8 mouse cellular contexts compared by ENCODE assay signal in the genomic region with DNA sequence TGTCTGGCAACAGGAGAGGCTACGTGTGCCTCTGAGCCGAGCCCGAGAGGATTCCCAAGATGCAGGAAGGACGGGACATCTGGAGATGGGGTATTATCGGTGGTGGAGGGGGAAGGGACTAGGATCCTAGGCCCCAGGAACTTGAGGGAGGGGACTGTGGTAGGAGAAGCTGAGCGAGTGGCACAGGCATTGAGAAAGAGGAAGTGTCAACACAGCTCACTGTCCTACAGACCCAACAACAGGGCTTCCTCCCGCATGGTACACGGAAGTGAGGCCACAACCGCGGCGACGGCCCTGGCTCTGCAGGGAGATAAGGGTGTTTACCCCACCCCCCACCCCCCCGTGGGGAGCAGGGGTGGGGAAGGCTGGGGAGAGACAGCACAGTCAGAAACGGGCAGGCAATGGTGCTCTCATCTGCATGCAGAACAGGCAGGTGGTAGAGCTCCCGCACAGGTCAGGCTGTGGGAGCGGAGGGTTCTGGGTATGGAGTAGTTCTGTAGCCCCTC. TPM values are rescaled to one million over a fixed set of nuclear protein-coding genes. Genes with fewer than 3 reads are reported as not detected.
DNase-seq lines count a peak whose midpoint lies in the region; ATAC-seq and TF ChIP-seq lines count a peak whose summit lies in the region.

No protein-coding gene starts in this region.

- H3K9me3 ChIP-seq in CH12.LX (replicated peaks; ENCODE audit: low read length) = peaks cover 10% of the 10 kb centered on the region
- H3K9me3 ChIP-seq in intestine, embryonic 14.5 days (ENCODE audit: control insufficient read depth, low read length) = 0 out of 2 replicates have a peak, but pooled peaks cover 3% of the 10 kb centered on the region
- H3K9me3 ChIP-seq in neural tube, embryonic 11.5 days (ENCODE audit: control insufficient read depth, low read length) = no peaks in the 10 kb centered on the region

- H3K4me3 ChIP-seq in CH12.LX (replicated peaks in 1 of 3; ENCODE audit: low read depth in 2 of 3, low read length in 2 of 3, poor library complexity in 1 of 3) = peak overlapping the region in 2 of 3 experiments; percentile 38 to 51
- peak overlapping the region; percentile 54 for H3K4me3 ChIP-seq in bone marrow macrophage, adult 2 months (ENCODE audit: insufficient read depth, low read length)
- peak overlapping the region; percentile 7 for H3K4me3 ChIP-seq in intestine, embryonic 14.5 days (ENCODE audit: low read depth, low read length)
- H3K4me3 ChIP-seq in neural tube, embryonic 11.5 days (ENCODE audit: low read depth, low read length) = no peak overlapping the region
- no peak overlapping the region for H3K4me3 ChIP-seq in cerebellum, adult 2 months (replicated peaks; ENCODE audit: insufficient read depth, low read depth, low read length)

- ATAC-seq in intestine, embryonic 14.5 days (replicated peaks; ENCODE audit: low FRiP score, low TSS enrichment, low read depth) = peak; percentile 84
- ATAC-seq in neural tube, embryonic 11.5 days (ENCODE audit: insufficient read depth, low FRiP score, low TSS enrichment) = peak; percentile 41; the same call in 1 of the 2 replicates

- dilution Hi-C loops in CH12.LX (cut with MboI; ENCODE audit: extremely low pct_ligation_motif_present, extremely low pct_unique_long_range_greater_than_20kb, low sequenced_read_pairs) = no loop called here

- 13% methylated on average over 16 of the region's 16 CpGs for WGBS in intestine, embryonic 14.5 days
- 31% methylated on average over 16 of the region's 16 CpGs for WGBS in neural tube, embryonic 11.5 days
- 44% methylated on average over 16 of the region's 16 CpGs for WGBS in cerebellum, adult 2 months

- no peak for TF ChIP-seq EP300 in CH12.LX (IDR thresholded peaks at IDR 0.05; ENCODE audit: low read length)

- no peaks in the 10 kb centered on the region for H3K36me3 ChIP-seq in CH12.LX (replicated peaks in 1 of 2; ENCODE audit: control insufficient read depth in 1 of 2, insufficient read depth in 1 of 2, low read length in 1 of 2)
- no peaks in the 10 kb centered on the region for H3K36me3 ChIP-seq in intestine, embryonic 14.5 days (ENCODE audit: control insufficient read depth, insufficient read depth, low read length)
- H3K36me3 ChIP-seq in neural tube, embryonic 11.5 days (ENCODE audit: control insufficient read depth, insufficient read depth, low read length) = no peaks in the 10 kb centered on the region

- peak overlapping the region; percentile 27; the same call in 1 of the 2 replicates for H3K4me2 ChIP-seq in CH12.LX (ENCODE audit: insufficient read depth, low read depth, poor library complexity, severe bottlenecking)
- H3K4me2 ChIP-seq in intestine, embryonic 14.5 days (ENCODE audit: low read length) = peak overlapping the region; percentile 59
- peak overlapping the region; percentile 32 for H3K4me2 ChIP-seq in neural tube, embryonic 11.5 days (ENCODE audit: low read depth)

- no peaks in the 10 kb centered on the region for H3K79me2 ChIP-seq in CH12.LX (replicated peaks; ENCODE audit: control insufficient read depth, extremely low read depth, insufficient read depth, poor library complexity, severe bottlenecking)

- H3K4me1 ChIP-seq in CH12.LX (ENCODE audit: control insufficient read depth in 1 of 2, insufficient read depth in 2 of 2) = peaks cover 5 to 18% of the 10 kb centered on the region in 2 experiments
- H3K4me1 ChIP-seq in bone marrow macrophage, adult 2 months (ENCODE audit: control insufficient read depth, insufficient read depth, low read length) = peaks cover 36% of the 10 kb centered on the region
- H3K4me1 ChIP-seq in intestine, embryonic 14.5 days (replicated peaks; ENCODE audit: control insufficient read depth, insufficient read depth, low read length) = peaks cover 15% of the 10 kb centered on the region
- no peaks in the 10 kb centered on the region for H3K4me1 ChIP-seq in neural tube, embryonic 11.5 days (ENCODE audit: control insufficient read depth, insufficient read depth, low read length)
- peaks cover 11% of the 10 kb centered on the region; the same call in 1 of the 2 replicates for H3K4me1 ChIP-seq in cerebellum, adult 2 months (ENCODE audit: control insufficient read depth, insufficient read depth, low read length)

- DNase-seq in CH12.LX (ENCODE audit: extremely low read depth) = peak; percentile 88
- DNase-seq in gastrocnemius, postnatal 25 days = peak; percentile 64
- peak; percentile 79 for DNase-seq in intestine, embryonic 14.5 days (ENCODE audit: low spot score)
- DNase-seq in lung, adult 18-20 months = peak; percentile 74 to 75
- DNase-seq in neural tube, embryonic 11.5 days (ENCODE audit: low spot score) = peak; percentile 33
- no peak for DNase-seq in cerebellum, adult 11-12 months
- no peak for DNase-seq in cerebellum, adult 2 months

- peak; percentile 52 for TF ChIP-seq POLR2A in CH12.LX (IDR thresholded peaks at IDR 0.05; ENCODE audit: low read depth, low read length)
- TF ChIP-seq POLR2A in bone marrow macrophage, adult 2 months (IDR thresholded peaks at IDR 0.05; ENCODE audit: borderline replicate concordance, low read depth, low read length) = no peak
- TF ChIP-seq POLR2A in cerebellum, adult 2 months (IDR thresholded peaks at IDR 0.05; ENCODE audit: borderline replicate concordance, insufficient read depth, low read length) = no peak

- peak overlapping the region; percentile 51; the same call in 1 of the 2 replicates for H3K9ac ChIP-seq in CH12.LX (ENCODE audit: insufficient read depth, low read depth)
- H3K9ac ChIP-seq in intestine, embryonic 14.5 days (ENCODE audit: low read length) = peak overlapping the region; percentile 35; the same call in 1 of the 2 replicates
- H3K9ac ChIP-seq in neural tube, embryonic 11.5 days (ENCODE audit: low read length) = no peak overlapping the region

- no peak for TF ChIP-seq CTCF in CH12.LX (conservative IDR thresholded peaks at IDR 0.05 in 1 of 2, IDR thresholded peaks at IDR 0.05 in 1 of 2; ENCODE audit: low read depth in 2 of 2, low read length in 2 of 2)
- TF ChIP-seq CTCF in bone marrow macrophage, adult 2 months (IDR thresholded peaks at IDR 0.05; ENCODE audit: low read depth, low read length) = no peak
- no peak for TF ChIP-seq CTCF in cerebellum, adult 2 months (IDR thresholded peaks at IDR 0.05; ENCODE audit: borderline replicate concordance, insufficient read depth, low read depth, low read length)

- TF ChIP-seq RAD21 in CH12.LX (IDR thresholded peaks at IDR 0.05; ENCODE audit: low read depth, low read length) = no peak

- no peak overlapping the region for H3K27ac ChIP-seq in CH12.LX (ENCODE audit: insufficient read depth, low read depth)
- peak overlapping the region; percentile 97 for H3K27ac ChIP-seq in bone marrow macrophage, adult 2 months (ENCODE audit: insufficient read depth, low read depth, low read length)
- peak overlapping the region; percentile 40 for H3K27ac ChIP-seq in intestine, embryonic 14.5 days (ENCODE audit: low read depth)
- 0 out of 2 replicates have a peak overlapping the region, but pooled peaks have one; percentile 24 for H3K27ac ChIP-seq in neural tube, embryonic 11.5 days (ENCODE audit: low read depth, low read length)
- no peak overlapping the region for H3K27ac ChIP-seq in cerebellum, adult 2 months (ENCODE audit: insufficient read depth, low read length)

- in situ Hi-C loops in CH12.LX (cut with MboI; ENCODE audit: low pct_ligation_motif_present, low pct_unique_long_range_greater_than_20kb, low sequenced_read_pairs) = no loop called here

- H3K27me3 ChIP-seq in CH12.LX (replicated peaks) = no peaks in the 10 kb centered on the region
- H3K27me3 ChIP-seq in intestine, embryonic 14.5 days (replicated peaks; ENCODE audit: control insufficient read depth, insufficient read depth, low read length) = no peaks in the 10 kb centered on the region
- H3K27me3 ChIP-seq in neural tube, embryonic 11.5 days (ENCODE audit: control insufficient read depth, insufficient read depth, low read length) = no peaks in the 10 kb centered on the region
- H3K27me3 ChIP-seq in cerebellum, adult 2 months (ENCODE audit: control insufficient read depth, insufficient read depth, low read length) = no peaks in the 10 kb centered on the region

TF ChIP-seq in CH12.LX, 34 proteins besides CTCF, POLR2A, EP300 and RAD21:
- TF ChIP-seq MXI1 (IDR thresholded peaks at IDR 0.05; ENCODE audit: low read depth, low read length) (no peak; the same call in 1 of the 2 replicates), HCFC1 (IDR thresholded peaks at IDR 0.05; ENCODE audit: low read depth, low read length) (peak; percentile 63), NELFE (IDR thresholded peaks at IDR 0.05; ENCODE audit: low read depth, low read length) (peak; percentile 53; the same call in 1 of the 2 replicates), MYC (IDR thresholded peaks at IDR 0.05; ENCODE audit: low read depth, low read length) (peak; percentile 68; the same call in 1 of the 2 replicates), TCF12 (IDR thresholded peaks at IDR 0.05; ENCODE audit: low read depth, low read length) (peak; percentile 25; the same call in 1 of the 2 replicates), SIN3A (IDR thresholded peaks at IDR 0.05; ENCODE audit: low read length) (peak; percentile 67; the same call in 1 of the 2 replicates), MAZ (IDR thresholded peaks at IDR 0.05; ENCODE audit: low read depth, low read length) (no peak), MAX (IDR thresholded peaks at IDR 0.05; ENCODE audit: low read length) (peak; percentile 89), JUND (conservative IDR thresholded peaks at IDR 0.05; ENCODE audit: low read depth, low read length) (no peak), ETS1 (conservative IDR thresholded peaks at IDR 0.05; ENCODE audit: low read depth, low read length) (0 out of 2 replicates have a peak, but pooled peaks have one; percentile 11), KAT2A (IDR thresholded peaks at IDR 0.05; ENCODE audit: insufficient replicate concordance, low read length) (no peak), ELF1 (IDR thresholded peaks at IDR 0.05; ENCODE audit: low read depth, low read length) (peak; percentile 91), TBP (conservative IDR thresholded peaks at IDR 0.05; ENCODE audit: low read depth, low read length) (0 out of 2 replicates have a peak, but pooled peaks have one; percentile 54)

RNA-seq across cellular contexts. Expression of a gene that starts 18.5 kb away (rescaled TPM):
- total RNA-seq in CH12.LX (2012; rRNA removed) (1.6 and 2.0 TPM in 2 replicates), CH12.LX (2014; rRNA removed) (6.7 and 9.9 TPM in 2 replicates)
- polyA plus RNA-seq in CH12.LX (2012; ENCODE audit: insufficient read length, low read depth) = 23.0 and 26.4 TPM in 2 replicates
- polyA plus RNA-seq in bone marrow macrophage, adult 2 months (2012; ENCODE audit: insufficient read depth, insufficient read length, missing spikeins) = 992 and 1,124 TPM in 2 replicates
- 10 to 100 TPM in 1 of 2 experiments, 1 to 10 TPM in 1; 6.2 to 11.0 TPM for total RNA-seq in gastrocnemius, postnatal 25 days (2021)
- polyA plus RNA-seq in intestine, embryonic 14.5 days (2014; fragmentation: Nextera tagmentation; extraction: Ambion mirVana) = 9.3 and 10.4 TPM in 2 replicates
- polyA plus RNA-seq in neural tube, embryonic 11.5 days (2014; fragmentation: Nextera tagmentation; extraction: Ambion mirVana) = 6.0 and 6.6 TPM in 2 replicates
- 12.5 and 13.5 TPM in 2 replicates for polyA plus RNA-seq in cerebellum, adult 2 months (2012; rRNA removed)

Comparison
In these comparisons a context has a peak if more than half of its experiments do, and no peak if none do; other contexts are left out.
1. DNase-seq: peak in CH12.LX (single experiment), gastrocnemius, postnatal 25 days (single experiment), intestine, embryonic 14.5 days (single experiment), lung, adult 18-20 months (2 of 2) and neural tube, embryonic 11.5 days (single experiment); none in cerebellum, adult 11-12 months (single experiment) and cerebellum, adult 2 months (0 of 2).
2. H3K27ac ChIP-seq: peak in bone marrow macrophage, adult 2 months (single experiment), intestine, embryonic 14.5 days (single experiment) and neural tube, embryonic 11.5 days (single experiment); none in CH12.LX (single experiment) and cerebellum, adult 2 months (single experiment).
3. H3K4me3 ChIP-seq: peak in CH12.LX (2 of 3), bone marrow macrophage, adult 2 months (single experiment) and intestine, embryonic 14.5 days (single experiment); none in neural tube, embryonic 11.5 days (single experiment) and cerebellum, adult 2 months (single experiment).
4. RNA of a gene that starts 18.5 kb away (polyA plus RNA-seq): 992 to 1,124 TPM in bone marrow macrophage, adult 2 months; 23.0 to 26.4 TPM in CH12.LX, 12.5 to 13.5 TPM in cerebellum, adult 2 months, 9.3 to 10.4 TPM in intestine, embryonic 14.5 days and 6.0 to 6.6 TPM in neural tube, embryonic 11.5 days; every median in the first group is over 10 times any median in the second.
5. Peak in every context shown above with its lines, with median percentiles within 50 percentile points of each other: H3K4me2 ChIP-seq.